Mouse (Mus musculus) 416B (cell line): Measurements from ENCODE around the gene Olfr1474.
"Not testable (repeated sequence)": the region's sequence is repeated elsewhere in the genome, so short reads cannot be mapped to it uniquely, and the experiment has no call there.

ENCODE experiments used
- DNase-seq: peaks from one replicate; pipeline ENCODE4 v3.0.0; 2011; ENCODE audit warnings: low read depth

Olfr1474 gene

DNA sequence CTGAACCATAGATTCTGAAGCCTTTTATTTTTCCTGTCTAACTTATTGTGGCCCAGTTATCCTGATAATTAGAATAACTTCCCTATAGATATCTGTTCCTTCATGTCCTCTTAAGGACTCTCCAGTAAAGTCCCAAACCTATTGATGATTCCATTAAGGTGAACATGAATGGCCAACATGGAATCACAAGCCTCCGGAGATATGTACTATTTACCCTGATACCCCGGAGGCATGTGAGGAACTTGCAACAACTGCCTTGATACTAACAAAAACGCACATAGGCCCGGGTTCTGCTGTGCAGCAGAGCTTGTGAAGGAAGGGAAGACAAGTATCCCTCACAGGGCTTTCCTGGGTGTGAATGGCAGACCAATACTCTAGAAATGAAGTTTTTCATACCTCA lies at the start of gene Olfr1474:
TSS of gene Olfr1474 (plus strand) at position 301 of the 400 bp plus-strand sequence.
- DNase-seq: not testable (repeated sequence)

- not testable (repeated sequence) for DNase-seq
These were observed 26.3 kb upstream of the Olfr1474 start, which contains the start of gene Olfr1471 for GRCm38 (mm10) chr19:13443109-13443508. Gene Olfr1471 (plus strand): TSS chr19:13443409.

GRCm38 (mm10) chr19:13455986-13456385 lies 13.4 kb upstream of the Olfr1474 start, which contains the start of gene Olfr1472:
Gene Olfr1472 (minus strand): TSS chr19:13456086.
- DNase-seq: no peak

GRCm38 (mm10) chr19:13480096-13480495 lies 10.7 kb downstream of the Olfr1474 start, which contains the start of gene Olfr1475:
Gene Olfr1475 (minus strand): TSS chr19:13480196.
- no peak for DNase-seq

DNA sequence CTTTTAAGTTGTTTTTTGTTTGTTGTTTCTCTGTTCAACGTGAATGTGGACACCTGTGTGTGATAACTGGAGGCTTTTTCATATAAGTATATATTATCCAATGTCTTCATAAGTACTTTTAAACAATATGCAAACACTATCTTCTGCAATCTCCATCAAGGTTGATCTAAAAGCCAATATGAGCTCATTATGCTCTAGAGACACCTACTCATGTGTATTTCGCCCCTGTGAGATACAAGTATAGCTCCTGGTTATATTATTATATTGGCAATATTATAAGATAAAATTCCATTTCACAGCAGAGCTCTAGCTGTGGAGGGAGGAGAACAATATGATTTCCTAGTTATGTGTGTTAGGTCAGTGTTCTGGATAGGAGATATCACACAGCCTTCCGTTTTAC lies 30.9 kb downstream of the Olfr1474 start, which contains the start of gene Olfr1477:
TSS of gene Olfr1477 (plus strand) at position 301 of the 400 bp plus-strand sequence.
- DNase-seq: no peak
